13 mouse cellular contexts compared by ENCODE assay signal in genomic region chr3:104350253-104350945, GRCm38 (mm10).
A peak's percentile ranks its signal among the peaks of the same experiment; 100 is the strongest.
DNase-seq lines count a peak whose midpoint lies in the region; ATAC-seq and TF ChIP-seq lines count a peak whose summit lies in the region.
"Had no signal": no experiment of that assay in that cellular context is flagged by ENCODE, and none has a peak within 500 bp of the region (broad histone marks: within the 10 kb centered on the region; RNA-seq: fewer than 3 reads in every experiment).

No protein-coding gene starts in this region.

- DNase-seq in kidney, adult 2 months: peak; percentile 46
- no peak for DNase-seq in kidney, postnatal 4 days
- DNase-seq in neural tube, embryonic 10.5 days (ENCODE audit: extremely low spot score, low spot score): no peak
- no peak for DNase-seq in cerebellum, adult 8-10 months
- DNase-seq in urinary bladder, adult 2 months (ENCODE audit: low spot score): no peak
- DNase-seq: adrenal gland, postnatal 14 days; cerebellum, adult 2 months; right cerebral cortex, postnatal 4 days had no signal

- TF ChIP-seq POLR2A in kidney, adult 2 months (IDR thresholded peaks at IDR 0.05; ENCODE audit: low read depth, low read length): no peak

- H3K4me1 ChIP-seq in kidney, adult 2 months (ENCODE audit: control insufficient read depth, insufficient read depth, low read length): peaks cover 9% of the 10 kb centered on the region; the same call in 1 of the 2 replicates
- peaks cover 36% of the 10 kb centered on the region for H3K4me1 ChIP-seq in neural tube, embryonic 13.5 days (replicated peaks)
- H3K4me1 ChIP-seq in kidney, embryonic 16.5 days (ENCODE audit: insufficient read depth, low read length): peaks cover 33% of the 10 kb centered on the region
- H3K4me1 ChIP-seq: liver, embryonic 15.5 days had no signal

- 52% methylated on average over 2 of the region's 2 CpGs for WGBS in kidney, adult 2 months
- 82% methylated on average over 2 of the region's 2 CpGs for WGBS in neural tube, embryonic 13.5 days
- WGBS in kidney, embryonic 16.5 days: 59% methylated on average over 2 of the region's 2 CpGs

- no peak for TF ChIP-seq CTCF in kidney, adult 2 months (conservative IDR thresholded peaks at IDR 0.05; ENCODE audit: insufficient read depth, insufficient read length, low read depth, low read length)

- no peaks in the 10 kb centered on the region for H3K36me3 ChIP-seq in kidney, adult 2 months (ENCODE audit: control insufficient read depth, insufficient read depth, low read length)
- no peaks in the 10 kb centered on the region for H3K36me3 ChIP-seq in neural tube, embryonic 13.5 days
- H3K36me3 ChIP-seq in kidney, embryonic 16.5 days (ENCODE audit: insufficient read depth, low read length): no peaks in the 10 kb centered on the region
- H3K36me3 ChIP-seq: liver, embryonic 15.5 days; midbrain, embryonic 13.5 days had no signal

- no peak overlapping the region for H3K9ac ChIP-seq in neural tube, embryonic 13.5 days
- H3K9ac ChIP-seq in kidney, embryonic 16.5 days (replicated peaks; ENCODE audit: low read length): no peak overlapping the region
- H3K9ac ChIP-seq: liver, embryonic 15.5 days; midbrain, embryonic 13.5 days had no signal

- H3K27me3 ChIP-seq in kidney, adult 2 months (replicated peaks; ENCODE audit: control insufficient read depth, insufficient read depth, low read length): no peaks in the 10 kb centered on the region
- H3K27me3 ChIP-seq in neural tube, embryonic 13.5 days: peaks cover 44% of the 10 kb centered on the region
- H3K27me3 ChIP-seq in kidney, embryonic 16.5 days (ENCODE audit: insufficient read depth, low read length): no peaks in the 10 kb centered on the region
- H3K27me3 ChIP-seq: CH12.LX; liver, embryonic 15.5 days; midbrain, embryonic 13.5 days had no signal

- H3K4me2 ChIP-seq in neural tube, embryonic 13.5 days: no peak overlapping the region
- no peak overlapping the region for H3K4me2 ChIP-seq in kidney, embryonic 16.5 days (replicated peaks; ENCODE audit: low read depth, low read length)
- H3K4me2 ChIP-seq: liver, embryonic 15.5 days had no signal

- no peaks in the 10 kb centered on the region for H3K9me3 ChIP-seq in neural tube, embryonic 13.5 days
- H3K9me3 ChIP-seq in kidney, embryonic 16.5 days (ENCODE audit: low read length): no peaks in the 10 kb centered on the region
- H3K9me3 ChIP-seq: liver, embryonic 15.5 days; midbrain, embryonic 13.5 days had no signal

- no peak overlapping the region for H3K4me3 ChIP-seq in kidney, adult 2 months (ENCODE audit: insufficient read depth, low read depth, low read length)
- H3K4me3 ChIP-seq in neural tube, embryonic 13.5 days: no peak overlapping the region
- H3K4me3 ChIP-seq in kidney, embryonic 16.5 days (ENCODE audit: low read length): no peak overlapping the region
- H3K4me3 ChIP-seq: liver, embryonic 15.5 days; midbrain, embryonic 13.5 days had no signal

- H3K27ac ChIP-seq in kidney, adult 2 months (ENCODE audit: insufficient read depth, low read depth, low read length): peak overlapping the region; percentile 69
- no peak overlapping the region for H3K27ac ChIP-seq in neural tube, embryonic 13.5 days (replicated peaks)
- peak overlapping the region; percentile 75 for H3K27ac ChIP-seq in kidney, embryonic 16.5 days (ENCODE audit: low read length)
- H3K27ac ChIP-seq: liver, embryonic 15.5 days had no signal

- peak; percentile 36 for ATAC-seq in neural tube, embryonic 13.5 days (ENCODE audit: low read depth)
- ATAC-seq in kidney, embryonic 16.5 days (ENCODE audit: low FRiP score, low TSS enrichment): no peak
